Mouse (Mus musculus): ENCODE results near the gene Fam214b.

The Fam214b gene

DNA sequence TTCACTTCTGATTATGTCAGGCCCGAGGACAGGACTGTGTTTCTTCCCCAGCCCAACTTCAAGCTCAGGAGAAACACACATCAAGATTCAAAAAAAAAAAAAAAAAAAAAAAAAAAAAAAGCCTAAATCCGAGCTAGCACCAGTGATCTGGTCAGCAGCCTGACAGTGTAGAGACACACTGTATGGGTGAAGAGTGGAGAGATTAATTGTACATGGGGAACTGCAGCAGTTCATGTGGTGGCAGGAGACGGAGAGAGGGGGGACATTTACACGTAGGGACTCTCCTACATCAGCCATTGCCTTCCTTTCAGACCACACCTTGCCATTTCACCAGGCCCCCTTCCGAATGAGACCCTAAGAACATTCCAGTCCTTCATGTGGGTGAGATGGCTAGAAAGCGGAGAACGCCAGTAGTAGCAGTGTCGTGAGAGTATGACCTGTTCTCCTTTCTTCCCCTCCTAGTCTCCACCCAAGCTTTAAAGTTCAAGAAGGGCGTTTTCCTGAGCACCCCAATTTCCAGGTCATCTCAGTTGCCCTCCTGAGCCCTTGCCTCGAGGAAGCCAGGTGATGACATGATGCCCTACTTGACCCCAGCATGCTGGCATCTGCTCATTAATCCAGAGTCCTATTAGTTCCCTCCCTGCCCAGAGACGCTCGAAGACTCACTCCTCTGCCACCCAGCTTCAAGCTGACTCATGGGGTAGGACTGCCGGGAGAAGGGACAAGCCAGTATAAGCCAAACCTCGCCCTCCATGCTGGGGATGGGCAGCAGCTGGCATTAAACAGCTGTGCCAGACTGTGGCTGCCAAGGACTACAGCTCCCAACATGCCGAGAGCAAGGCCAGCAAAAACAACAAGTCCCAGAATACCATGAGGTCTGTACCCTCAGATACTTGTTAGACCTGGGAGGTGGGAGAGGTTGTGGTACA, 7.2 kb downstream of the Fam214b start:
- DNase-seq (ENCODE audit: low spot score) = no peak

DNA sequence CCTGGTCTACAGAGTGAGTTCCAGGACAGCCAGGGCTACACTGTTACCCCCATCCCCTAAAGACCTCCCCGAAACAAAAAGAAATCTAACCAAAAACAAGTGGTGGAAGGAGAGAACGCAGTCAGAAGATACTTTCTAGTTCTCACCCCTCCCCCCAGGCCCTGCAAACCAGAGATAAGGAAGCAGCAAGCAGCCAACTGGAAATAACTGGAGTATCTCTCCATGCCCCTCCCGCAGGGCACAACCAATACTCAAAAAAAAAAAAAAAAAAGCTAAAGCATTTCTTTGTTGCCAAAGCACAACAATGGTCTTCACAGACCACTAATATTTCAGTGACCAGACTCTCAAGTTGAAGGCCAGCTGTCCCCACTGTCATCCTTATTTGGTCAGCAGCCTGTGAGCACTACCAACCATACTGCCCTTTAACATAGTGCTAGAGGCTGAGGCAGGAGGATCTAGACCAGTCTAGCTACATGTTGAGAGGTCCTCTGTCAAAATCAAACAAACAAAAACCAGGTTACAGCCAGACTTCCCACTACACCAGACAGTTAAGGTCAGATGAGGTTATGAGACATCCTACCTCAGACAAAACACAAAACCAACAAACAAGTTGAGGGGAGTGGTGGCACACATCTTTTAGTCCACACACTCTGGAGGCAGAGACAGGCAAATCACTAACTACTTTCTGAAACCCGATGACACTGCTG, 8.0 kb downstream of the Fam214b start:
- no peak for DNase-seq (ENCODE audit: low spot score)

DNA sequence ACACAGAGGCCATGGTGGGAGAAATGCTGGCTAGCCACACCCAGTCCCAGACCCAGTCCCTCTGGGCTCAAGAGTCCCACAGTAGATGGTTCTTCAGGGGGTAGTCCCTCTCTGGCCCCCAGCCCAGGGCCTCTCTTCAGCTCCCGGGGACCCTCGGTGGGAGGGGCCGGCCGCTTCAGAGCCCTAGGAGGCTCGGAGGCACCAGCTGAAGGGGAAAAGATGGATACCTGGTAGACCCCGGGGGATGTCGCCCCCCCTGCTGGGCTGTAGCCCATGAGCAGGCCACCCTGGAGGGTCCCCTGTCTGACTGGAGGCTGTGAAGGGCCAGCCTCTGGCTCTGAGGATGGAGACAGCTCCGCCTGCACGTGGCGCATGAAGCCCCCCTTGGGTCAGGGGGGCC, 9.7 kb downstream of the Fam214b start:
- DNase-seq (ENCODE audit: low spot score) = no peak

DNA sequence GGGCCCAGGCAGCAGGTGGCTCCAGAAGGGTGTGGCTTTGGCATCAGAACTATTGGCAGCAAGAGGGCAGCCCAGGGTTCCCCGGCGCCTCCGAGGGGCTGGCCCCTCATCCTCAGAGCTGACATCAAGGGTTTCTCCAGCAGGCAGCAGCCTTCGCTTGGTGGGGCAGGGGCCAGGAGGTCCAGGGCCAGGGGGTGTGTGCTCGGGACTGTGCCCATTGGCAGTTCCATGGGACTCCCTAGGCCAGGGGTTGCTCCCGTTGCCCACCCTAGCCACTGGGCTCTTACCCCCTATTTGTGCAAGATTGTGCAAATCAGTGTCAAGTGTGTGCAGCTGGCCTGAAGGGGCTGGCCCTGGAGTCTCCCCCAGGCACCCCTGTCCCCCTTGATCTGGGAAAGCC, 10.2 kb downstream of the Fam214b start:
- no peak for DNase-seq (ENCODE audit: low spot score)

DNA sequence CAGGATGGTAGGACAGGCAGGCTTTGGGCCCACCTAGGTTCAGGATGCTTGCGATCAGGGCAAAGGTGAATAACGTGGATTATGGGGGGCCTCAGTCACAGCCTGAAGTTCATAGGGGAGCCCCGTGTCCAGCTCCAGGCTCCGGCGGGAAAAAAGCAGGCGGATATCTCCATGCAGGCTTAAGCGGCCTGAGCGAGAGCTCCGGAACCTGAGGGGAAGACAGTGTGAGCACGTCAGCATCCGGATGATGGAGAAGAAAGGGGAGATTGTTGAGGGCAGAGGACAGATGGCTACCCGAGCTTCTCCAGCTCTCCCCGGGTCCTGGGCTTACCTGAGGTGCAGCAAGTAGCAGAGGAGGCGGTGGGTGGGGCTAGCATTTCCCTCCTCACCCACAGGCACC, 12.5 kb downstream of the Fam214b start:
- no peak for DNase-seq (ENCODE audit: low spot score)

DNA sequence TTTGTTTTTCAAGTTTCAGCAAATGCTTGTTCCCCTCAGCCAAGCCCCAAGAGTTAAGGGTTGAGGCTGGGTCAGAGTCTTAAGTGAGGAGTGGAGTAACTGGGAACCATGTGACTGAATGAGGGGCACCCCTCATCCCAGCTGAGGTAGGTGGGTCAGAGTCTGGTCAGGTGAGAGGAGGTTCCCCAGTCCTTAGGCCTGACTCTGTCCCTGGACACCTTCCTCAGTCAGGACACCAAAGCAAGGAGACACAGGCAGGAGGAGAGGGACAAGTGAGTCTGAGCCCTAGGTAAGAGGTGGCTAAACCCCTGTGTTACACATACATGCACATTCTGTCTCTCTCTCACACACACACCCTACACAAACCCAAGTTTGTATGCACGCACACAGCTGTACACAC, 13.5 kb downstream of the Fam214b start:
- no peak for DNase-seq (ENCODE audit: low spot score)

DNA sequence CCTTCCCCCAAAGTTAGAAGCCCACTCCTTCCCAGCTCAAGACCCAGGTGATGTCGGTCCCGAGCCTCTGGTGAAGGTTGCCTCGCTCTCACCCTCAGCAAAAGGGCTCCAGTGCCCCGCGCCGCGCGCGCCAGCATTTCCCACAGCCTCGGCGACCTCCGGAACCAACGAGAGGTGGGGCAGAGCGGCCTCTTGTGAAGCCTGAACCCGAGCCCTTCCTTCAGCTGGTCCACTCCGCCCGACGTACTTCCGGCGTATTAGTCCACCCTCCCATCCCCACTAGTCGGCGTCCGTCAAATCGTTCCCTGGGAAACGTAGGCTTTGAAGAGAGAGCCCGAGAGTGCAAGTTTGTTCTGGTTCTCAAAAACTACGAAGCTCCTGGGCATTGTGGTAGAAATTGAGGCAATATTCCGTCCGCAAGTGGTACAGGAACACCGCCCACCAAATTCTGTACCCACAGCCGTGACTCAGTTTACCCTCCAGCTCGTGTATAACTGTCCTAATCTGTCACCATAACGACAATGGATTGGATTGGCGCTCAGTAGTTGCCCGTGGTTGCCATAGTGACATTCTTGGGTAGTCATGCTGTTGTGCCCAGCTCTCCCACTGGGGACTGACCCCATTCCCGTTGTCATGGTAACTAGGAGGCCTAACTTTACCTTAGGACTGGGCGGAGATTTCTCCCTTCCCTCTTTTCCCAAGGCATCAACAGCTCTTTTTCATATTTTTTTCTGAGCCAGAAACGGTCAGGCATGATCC, 14.6 kb downstream of the Fam214b start, which contains the start of gene Stoml2:
Stoml2 (minus strand) TSS at position 474 of the 759 bp plus-strand sequence.
- peak; percentile 88 for DNase-seq (ENCODE audit: low spot score)

DNA sequence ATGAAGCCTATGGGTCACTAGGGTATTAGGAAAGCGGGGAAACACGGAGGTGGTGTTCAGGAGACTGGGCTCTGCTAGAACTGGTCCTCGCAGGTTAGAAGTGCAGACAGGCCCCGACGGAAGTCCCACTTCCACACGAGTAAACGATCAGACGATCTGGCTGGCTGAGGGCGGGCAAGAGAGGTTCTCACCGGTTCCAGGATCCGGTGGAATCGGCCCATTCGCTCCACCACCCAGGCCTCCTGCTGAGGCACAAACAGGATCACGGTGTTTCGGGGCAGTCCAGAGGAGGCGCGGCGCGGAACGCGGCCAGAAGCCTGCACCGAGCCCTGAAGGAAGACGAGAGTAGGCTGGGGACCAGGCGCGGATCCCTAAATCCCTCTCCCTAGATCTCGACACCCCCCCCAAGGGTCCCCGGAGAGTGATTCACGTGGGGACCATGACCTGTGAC, 15.2 kb downstream of the Fam214b start:
- DNase-seq (ENCODE audit: low spot score) = no peak

DNA sequence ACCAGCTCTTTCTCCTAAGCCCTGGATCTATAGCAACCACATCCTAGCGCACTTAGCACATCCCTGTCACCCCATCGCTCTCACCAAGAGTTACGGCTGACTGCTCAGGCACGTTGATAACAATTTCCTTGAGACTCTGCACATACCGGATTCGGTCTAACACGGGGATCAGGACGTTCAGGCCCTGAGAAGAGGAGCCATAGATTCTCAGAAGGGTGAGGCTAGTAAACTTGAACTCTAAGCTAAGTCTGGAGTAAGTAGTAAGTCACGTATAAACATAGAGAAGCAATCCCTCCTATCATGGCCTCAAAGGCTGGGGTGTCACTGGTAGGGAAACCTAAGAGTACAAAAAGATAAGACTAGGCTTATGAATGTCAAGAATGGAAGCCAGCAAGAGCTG, 15.7 kb downstream of the Fam214b start:
- DNase-seq (ENCODE audit: low spot score) = no peak

DNA sequence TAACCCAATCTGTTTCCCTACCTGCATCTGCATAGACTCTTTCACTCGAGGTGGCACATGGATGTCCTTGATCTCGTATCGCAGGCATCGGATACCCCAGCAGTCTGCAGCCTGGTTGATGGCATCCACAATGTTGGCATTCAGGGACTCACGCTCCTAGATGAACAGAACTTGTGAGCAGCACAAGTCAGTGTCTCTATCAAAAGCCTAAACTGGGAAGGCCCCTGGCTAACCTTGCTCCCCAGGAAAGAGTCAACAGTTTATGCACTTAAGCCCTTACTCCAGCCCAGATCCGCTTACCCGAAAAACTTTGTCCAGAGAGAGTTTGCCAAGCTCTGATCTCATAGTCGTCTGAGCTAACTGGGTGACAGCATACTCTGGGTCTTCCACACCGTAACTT, 16.3 kb downstream of the Fam214b start:
- no peak for DNase-seq (ENCODE audit: low spot score)

DNA sequence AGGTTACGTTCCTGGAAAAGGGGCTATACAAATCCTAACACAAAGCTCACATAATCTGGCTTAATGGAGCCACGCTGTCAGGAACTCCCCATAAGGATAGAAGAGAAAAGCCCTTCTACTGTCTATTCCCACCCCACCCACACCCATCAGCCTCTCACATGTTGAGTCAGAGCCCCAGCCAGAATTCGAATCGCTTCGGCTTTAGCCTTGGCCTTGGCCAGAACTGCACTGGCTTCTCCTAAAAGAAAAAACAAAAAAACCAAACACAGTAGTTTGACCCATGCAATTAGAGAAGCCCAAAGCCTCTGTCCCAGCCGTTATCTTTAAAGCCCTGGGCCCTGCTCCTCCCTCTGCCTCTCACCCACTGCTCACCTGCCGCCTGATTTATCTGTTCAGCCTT, 16.9 kb downstream of the Fam214b start:
- no peak for DNase-seq (ENCODE audit: low spot score)

DNA sequence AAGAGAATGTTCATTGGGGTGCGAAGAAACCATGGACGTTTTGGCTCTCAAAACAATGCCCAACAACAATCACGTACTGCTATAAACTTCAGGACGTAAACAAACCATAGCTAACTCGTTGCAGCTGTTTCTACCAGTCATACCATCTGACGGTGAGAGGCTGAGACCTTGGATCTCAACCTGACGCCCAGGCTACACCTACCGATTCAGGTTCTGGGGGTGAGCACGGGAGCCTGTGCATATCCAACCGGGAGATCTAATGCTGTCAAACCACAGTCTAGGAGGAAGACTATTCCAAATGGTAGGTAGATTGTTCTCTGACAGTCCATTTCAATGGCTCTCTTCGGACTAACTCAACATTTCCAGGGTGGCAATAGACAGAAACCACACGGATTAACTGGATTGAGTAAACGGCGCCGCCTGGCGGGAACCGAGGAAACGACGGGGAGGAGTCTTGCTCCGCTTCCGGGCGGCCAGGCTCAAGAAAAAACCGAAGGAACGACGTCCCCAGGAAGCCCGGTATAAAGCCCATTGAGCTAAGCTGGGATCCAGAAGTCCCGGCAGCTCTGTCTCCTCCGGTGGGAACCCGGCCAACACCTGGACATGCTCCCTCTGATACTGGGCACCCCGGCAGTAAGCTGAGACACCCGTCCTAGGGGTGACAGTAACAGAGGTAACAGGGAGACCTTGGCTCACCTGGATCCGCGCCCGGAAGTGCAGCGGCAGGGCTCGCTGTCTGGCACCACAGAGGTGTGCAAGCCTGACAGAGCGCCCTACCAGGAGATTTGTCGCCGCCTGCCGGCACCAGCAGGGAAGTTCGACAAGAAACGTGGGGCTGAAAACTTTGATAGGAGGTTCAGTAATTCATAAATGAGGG, 20.7 kb downstream of the Fam214b start, which contains the start of gene Pigo:
Pigo (minus strand) TSS at position 736 of the 877 bp plus-strand sequence.
- DNase-seq (ENCODE audit: low spot score) = peak; percentile 92

DNA sequence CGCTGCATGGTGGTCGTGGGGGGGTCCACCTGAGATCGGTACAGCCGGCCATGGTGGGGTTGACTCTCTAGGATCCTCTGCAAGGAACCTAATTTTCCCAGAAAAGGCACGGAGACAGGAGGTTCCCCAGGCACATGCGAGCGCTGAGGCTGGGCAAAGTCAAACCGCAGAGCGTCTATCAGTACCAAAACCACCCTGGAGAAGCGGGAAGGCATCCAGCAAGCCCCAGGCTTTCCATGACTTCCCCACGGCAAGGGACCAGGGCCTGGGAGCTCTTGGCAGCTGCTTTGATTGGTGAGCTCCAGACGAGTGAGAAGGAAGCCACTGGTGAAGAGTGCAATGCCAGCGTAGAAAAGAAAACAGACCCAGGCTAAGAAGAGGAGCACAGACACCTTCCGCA, 21.3 kb downstream of the Fam214b start:
- no peak for DNase-seq (ENCODE audit: low spot score)

DNA sequence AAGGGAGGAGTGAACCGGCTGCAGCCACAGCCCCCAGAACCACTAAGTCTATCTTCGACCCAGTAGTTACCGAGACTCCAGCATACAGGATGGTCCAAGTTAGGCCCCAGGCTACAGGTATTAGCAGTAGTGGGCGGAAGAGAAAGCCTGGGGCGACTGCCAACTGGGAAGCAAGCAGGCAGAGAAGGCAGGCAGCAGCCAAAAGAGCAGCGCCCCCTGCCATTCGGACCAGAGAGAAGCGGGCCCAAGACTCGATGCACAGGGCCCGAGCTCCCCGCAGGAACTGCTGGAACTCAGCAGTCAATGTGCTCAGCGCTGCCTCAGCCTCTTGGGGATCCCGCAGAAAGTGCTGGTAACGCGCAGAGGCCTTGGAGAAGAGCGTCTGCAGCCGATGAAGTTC, 24.7 kb downstream of the Fam214b start:
- DNase-seq (ENCODE audit: low spot score) = no peak

DNA sequence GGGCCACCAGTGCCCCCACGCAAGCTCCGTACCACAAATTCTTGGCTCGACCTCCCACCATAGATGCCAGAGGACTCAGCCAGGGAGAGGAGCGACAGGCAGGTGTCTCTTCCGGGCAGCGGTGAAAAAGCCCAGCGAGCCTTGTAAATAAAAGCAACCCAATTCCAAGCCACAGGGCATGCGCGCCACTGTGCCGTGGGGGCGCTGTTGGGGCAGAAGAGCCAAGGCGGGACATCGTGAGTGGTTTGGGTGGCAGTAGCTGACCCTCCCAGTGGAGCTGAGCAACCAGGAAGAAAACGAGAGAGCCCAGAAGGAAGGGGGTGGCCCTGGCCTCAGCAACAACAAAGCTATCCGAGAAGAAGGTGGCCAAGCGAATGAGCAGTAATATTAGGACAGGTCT, 25.1 kb downstream of the Fam214b start:
- DNase-seq (ENCODE audit: low spot score) = no peak

DNA sequence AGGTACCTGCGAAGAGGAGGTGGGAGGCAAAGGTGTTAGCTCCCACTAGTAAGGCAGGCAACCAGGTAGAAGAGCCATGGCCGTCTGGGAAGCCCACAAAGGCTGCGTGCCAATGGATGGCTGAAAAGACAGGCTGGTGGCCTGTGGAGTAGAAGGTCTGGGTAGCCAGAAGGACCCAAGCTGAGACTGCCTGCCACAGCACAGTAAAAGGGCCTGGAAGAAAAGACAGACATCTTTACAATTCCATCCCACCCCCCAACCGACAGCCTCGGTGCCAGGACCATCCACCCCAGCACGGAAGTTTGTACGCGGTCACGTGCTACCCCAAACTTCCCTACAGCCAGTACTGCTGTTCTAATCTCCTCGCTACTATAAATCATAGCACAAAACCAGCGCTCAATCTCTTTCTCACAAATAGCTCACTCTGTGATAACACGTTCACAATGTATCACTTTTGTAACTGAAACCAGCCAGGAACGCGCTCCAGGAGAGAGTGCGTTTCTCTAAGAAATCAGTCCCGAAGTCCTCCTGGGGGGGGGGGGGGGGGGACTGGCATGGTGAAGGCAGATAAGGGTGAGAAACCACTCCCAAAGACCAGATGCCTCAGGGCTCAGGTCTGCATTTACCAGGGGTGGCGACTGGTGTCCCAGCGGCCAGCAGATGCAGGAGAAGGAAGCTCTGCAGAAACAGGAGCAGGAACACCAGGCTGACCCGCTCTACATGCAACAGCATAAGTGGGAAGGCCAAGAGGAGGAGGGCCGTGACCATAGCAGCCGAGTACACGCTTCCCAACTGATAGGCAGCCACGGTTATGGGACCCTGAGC, 26.2 kb downstream of the Fam214b start:
- no peak for DNase-seq (ENCODE audit: low spot score)

DNA sequence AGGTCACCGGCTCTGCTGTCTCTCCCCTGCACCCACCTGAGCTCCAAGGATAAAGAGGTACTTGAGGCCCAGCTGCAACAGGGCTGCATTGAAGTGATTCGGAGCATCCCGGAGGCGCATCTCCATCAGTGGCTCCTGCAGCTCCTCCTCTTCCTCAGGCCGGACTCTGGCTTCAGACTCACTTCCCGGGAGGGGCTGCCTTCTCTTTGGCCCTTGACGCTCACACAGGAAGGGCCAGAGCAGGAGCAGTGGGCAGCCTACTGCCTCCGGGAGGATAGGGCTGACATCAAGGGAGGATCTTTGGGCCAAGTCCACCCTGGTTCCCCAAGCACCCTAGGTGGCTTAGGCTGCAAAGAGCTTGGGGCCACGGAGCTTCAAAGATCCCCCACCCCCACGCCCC, 26.8 kb downstream of the Fam214b start:
- DNase-seq (ENCODE audit: low spot score) = no peak

DNA sequence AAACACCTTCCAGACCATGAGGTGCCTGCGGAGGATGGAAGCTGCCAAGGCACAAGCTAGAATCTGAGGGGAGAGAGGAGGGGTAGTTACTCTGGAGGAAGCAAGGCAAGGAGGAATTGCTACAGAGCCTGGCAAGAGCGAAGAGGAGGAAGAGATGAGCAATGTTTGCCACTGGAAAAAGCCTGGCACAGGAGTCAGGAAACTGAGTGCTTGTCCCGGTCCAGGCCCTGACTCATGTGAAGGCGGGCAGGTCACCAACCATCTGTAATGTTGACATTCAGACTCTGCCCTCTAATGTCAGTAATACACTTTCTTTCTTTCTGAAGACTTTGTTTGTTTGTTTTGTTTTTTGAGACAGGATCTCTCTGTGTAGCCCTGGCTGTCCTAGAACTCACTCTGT, 27.9 kb downstream of the Fam214b start:
- no peak for DNase-seq (ENCODE audit: low spot score)

DNA sequence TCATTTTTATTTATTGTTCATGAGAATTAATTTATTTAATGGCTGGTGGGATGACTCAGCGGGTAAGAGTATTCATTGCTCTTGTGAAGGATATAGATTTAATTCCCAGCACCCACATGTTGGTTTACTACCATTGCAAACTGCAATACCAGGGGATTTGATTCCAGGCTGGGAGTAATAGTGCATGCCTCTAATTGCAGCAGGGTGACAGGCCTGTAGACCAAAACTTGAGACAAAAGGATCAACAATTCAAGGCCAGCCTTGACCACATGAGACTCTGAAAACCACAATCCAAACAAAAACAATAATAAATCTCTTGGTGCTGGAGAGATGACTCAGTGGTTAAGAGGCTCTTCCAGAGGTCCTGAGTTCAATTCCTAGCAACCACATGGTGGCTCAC, 33.9 kb downstream of the Fam214b start:
- no peak for DNase-seq (ENCODE audit: low spot score)

All from ovary, postnatal 14 days (tissue).